Mouse (Mus musculus): ENCODE data around the gene Gm38392. TPM values are rescaled to one million over a fixed set of nuclear protein-coding genes. Genes with fewer than 3 reads are reported as not detected.

Gm38392 gene
- polyA plus RNA-seq, 1 experiment from 2014 or later = 0.20 TPM

DNA sequence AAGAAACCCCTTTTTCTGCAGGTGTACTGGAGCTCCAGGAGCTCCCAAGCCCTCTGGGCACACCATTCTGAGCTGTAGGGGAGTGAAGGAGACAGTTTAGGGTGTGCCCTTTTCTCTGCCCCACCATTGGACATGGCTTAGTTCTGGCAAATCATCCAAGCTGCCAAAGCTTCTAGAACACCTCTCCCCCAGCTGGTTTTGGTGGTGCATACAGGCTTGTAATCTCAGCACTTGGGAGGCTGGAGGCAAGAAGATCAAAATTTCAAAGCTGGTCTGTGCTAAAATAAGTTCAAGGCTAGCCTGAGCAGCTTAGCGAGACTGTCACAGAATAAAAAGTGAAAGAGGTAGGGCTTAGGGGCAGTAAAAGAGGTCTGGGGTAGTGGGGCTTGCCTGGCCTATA is 74.7 kb downstream of the Gm38392 start:
- Histone ChIP-seq H3K36me3 (ENCODE audit: control insufficient read depth, insufficient read depth, low read length) (no peaks in the 10 kb centered on the region), H3K27ac (ENCODE audit: low read depth, low read length) (peak overlapping the region; percentile 61), H3K4me2 (replicated peaks; ENCODE audit: low read depth, low read length) (peak overlapping the region; percentile 65), H3K4me3 (ENCODE audit: low read depth, low read length) (peak overlapping the region; percentile 55), H3K9me3 (ENCODE audit: control insufficient read depth, low read length) (no peaks in the 10 kb centered on the region), H3K9ac (ENCODE audit: low read depth, low read length) (peak overlapping the region; percentile 83), H3K4me1 (replicated peaks; ENCODE audit: control insufficient read depth, insufficient read depth, low read length) (no peaks in the 10 kb centered on the region; the same call in none of the 2 replicates), H3K27me3 (ENCODE audit: control insufficient read depth, insufficient read depth, low read length) (peaks cover 70% of the 10 kb centered on the region)
- ATAC-seq (ENCODE audit: low FRiP score) (no peak), DNase-seq (ENCODE audit: low spot score) (no peak)
- 10% methylated on average over 1 of the region's 1 CpGs for WGBS

DNA sequence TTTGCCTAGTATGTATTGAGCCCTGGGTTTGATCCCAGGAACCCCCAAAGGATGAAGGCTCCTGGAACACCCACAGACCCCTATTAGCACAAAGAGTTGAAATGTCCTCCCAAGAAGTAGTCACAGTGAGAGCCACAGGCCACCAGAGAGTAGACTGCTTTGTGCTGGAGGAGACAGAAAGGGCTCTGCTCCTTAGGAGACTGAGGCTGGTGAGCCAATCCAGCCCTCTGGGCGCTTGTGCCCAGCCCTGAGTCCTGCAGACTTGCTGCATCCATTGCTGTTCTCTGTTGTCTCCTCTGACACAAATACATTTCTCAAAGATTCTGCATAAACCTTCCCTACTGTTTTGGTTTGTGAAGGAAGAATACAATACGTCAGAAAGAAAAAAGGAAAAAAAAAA is 76.1 kb downstream of the Gm38392 start:
- H3K4me2 ChIP-seq (replicated peaks; ENCODE audit: low read depth, low read length) = peak overlapping the region; percentile 65
- no peaks in the 10 kb centered on the region for H3K36me3 ChIP-seq (ENCODE audit: control insufficient read depth, insufficient read depth, low read length)
- WGBS = 11% methylated on average over 2 of the region's 2 CpGs
- peak overlapping the region; percentile 55 for H3K4me3 ChIP-seq (ENCODE audit: low read depth, low read length)
- no peaks in the 10 kb centered on the region; the same call in none of the 2 replicates for H3K4me1 ChIP-seq (replicated peaks; ENCODE audit: control insufficient read depth, insufficient read depth, low read length)
- H3K27me3 ChIP-seq (ENCODE audit: control insufficient read depth, insufficient read depth, low read length) = peaks cover 75% of the 10 kb centered on the region
- H3K9me3 ChIP-seq (ENCODE audit: control insufficient read depth, low read length) = no peaks in the 10 kb centered on the region
- DNase-seq (ENCODE audit: low spot score) = no peak
- ATAC-seq (ENCODE audit: low FRiP score) = no peak
- H3K27ac ChIP-seq (ENCODE audit: low read depth, low read length) = no peak overlapping the region
- H3K9ac ChIP-seq (ENCODE audit: low read depth, low read length) = peak overlapping the region; percentile 83

DNA sequence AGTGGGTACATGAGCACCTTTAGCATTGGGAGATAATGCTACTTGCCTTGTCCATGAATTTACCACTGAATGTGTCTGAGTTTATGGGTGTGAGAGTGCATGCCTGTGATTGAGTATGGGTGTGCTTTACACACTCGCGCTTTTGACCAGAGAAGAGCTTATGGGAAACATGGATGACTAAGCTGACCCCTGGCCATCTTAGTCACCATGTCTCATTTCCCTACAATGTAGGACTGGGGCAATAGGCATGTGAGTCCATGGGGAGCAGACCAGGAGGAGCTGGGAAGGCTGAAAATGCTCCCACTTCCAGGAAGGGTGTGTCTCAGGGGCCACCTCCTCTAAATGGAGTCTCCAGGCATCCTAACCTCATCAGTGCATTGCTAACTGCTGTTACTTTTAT is 76.9 kb downstream of the Gm38392 start:
- DNase-seq (ENCODE audit: low spot score) (no peak), ATAC-seq (ENCODE audit: low FRiP score) (no peak)
- Histone ChIP-seq H3K27me3 (ENCODE audit: control insufficient read depth, insufficient read depth, low read length) (peaks cover 76% of the 10 kb centered on the region), H3K9ac (ENCODE audit: low read depth, low read length) (peak overlapping the region; percentile 83), H3K4me3 (ENCODE audit: low read depth, low read length) (peak overlapping the region; percentile 55), H3K9me3 (ENCODE audit: control insufficient read depth, low read length) (no peaks in the 10 kb centered on the region), H3K4me1 (replicated peaks; ENCODE audit: control insufficient read depth, insufficient read depth, low read length) (no peaks in the 10 kb centered on the region; the same call in 1 of the 2 replicates), H3K4me2 (replicated peaks; ENCODE audit: low read depth, low read length) (peak overlapping the region; percentile 65), H3K36me3 (ENCODE audit: control insufficient read depth, insufficient read depth, low read length) (no peaks in the 10 kb centered on the region), H3K27ac (ENCODE audit: low read depth, low read length) (peak overlapping the region; percentile 42; the same call in 1 of the 2 replicates)
- 14% methylated on average over 2 of the region's 2 CpGs for WGBS

DNA sequence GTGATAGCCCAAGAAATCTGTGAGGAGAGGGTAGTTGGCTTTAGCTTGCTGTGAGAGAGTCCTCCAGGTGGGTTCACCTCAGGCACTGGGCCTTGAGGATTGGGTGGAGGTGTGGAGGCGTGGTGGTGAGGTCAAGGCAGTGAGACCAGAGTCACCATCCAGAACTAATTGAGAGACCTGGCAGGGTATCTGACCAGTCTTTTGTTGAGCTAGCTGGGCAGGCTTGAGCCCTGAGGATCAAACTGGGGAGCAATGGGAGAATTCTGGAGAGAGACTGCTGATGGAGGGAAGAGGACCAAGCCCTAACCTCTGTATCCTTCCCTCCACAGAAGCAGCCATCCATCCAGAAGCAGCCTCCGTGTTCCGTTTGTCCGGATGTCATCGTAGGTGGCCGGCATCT is 77.7 kb downstream of the Gm38392 start:
- Histone ChIP-seq H3K27me3 (ENCODE audit: control insufficient read depth, insufficient read depth, low read length) (peaks cover 70% of the 10 kb centered on the region), H3K9me3 (ENCODE audit: control insufficient read depth, low read length) (no peaks in the 10 kb centered on the region), H3K36me3 (ENCODE audit: control insufficient read depth, insufficient read depth, low read length) (no peaks in the 10 kb centered on the region), H3K27ac (ENCODE audit: low read depth, low read length) (peak overlapping the region; percentile 24; the same call in 1 of the 2 replicates), H3K4me2 (replicated peaks; ENCODE audit: low read depth, low read length) (peak overlapping the region; percentile 65), H3K4me3 (ENCODE audit: low read depth, low read length) (peak overlapping the region; percentile 55), H3K9ac (ENCODE audit: low read depth, low read length) (peak overlapping the region; percentile 83), H3K4me1 (replicated peaks; ENCODE audit: control insufficient read depth, insufficient read depth, low read length) (no peaks in the 10 kb centered on the region)
- ATAC-seq (ENCODE audit: low FRiP score) (no peak), DNase-seq (ENCODE audit: low spot score) (no peak)
- WGBS = 0% methylated on average over 6 of the region's 6 CpGs

DNA sequence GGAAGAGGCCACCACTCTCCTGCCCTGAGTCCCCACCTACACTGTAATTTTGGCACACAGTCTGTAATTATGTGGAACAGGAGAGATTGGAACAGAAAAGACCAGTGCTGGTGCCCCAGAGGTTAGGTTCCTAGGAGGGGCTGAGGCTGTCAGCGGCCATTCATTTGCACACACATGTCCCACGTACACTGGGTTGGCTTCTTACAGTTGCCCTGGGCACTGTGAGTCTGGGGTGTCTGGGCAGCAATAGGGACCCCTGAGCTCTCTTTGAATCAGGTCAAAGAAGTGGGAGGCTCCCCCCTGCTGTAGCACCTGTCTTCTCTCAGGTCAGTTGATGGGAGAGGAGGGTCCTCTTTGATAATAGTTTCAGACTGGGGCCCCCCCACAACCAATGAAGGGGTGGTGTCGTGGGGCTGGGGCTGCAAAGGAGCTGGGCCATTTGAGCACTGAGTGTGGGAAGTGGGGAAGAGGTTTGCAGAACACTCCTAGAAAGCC is 78.7 kb downstream of the Gm38392 start:
- Histone ChIP-seq H3K27me3 (ENCODE audit: control insufficient read depth, insufficient read depth, low read length) (peaks cover 69% of the 10 kb centered on the region), H3K27ac (ENCODE audit: low read depth, low read length) (peak overlapping the region; percentile 97), H3K36me3 (ENCODE audit: control insufficient read depth, insufficient read depth, low read length) (no peaks in the 10 kb centered on the region), H3K9me3 (ENCODE audit: control insufficient read depth, low read length) (no peaks in the 10 kb centered on the region), H3K4me2 (replicated peaks; ENCODE audit: low read depth, low read length) (peak overlapping the region; percentile 65), H3K9ac (ENCODE audit: low read depth, low read length) (peak overlapping the region; percentile 83), H3K4me3 (ENCODE audit: low read depth, low read length) (peak overlapping the region; percentile 55), H3K4me1 (replicated peaks; ENCODE audit: control insufficient read depth, insufficient read depth, low read length) (peaks cover 9% of the 10 kb centered on the region)
- peak; percentile 33 for DNase-seq (ENCODE audit: low spot score)
- 8% methylated on average over 3 of the region's 3 CpGs for WGBS
- no peak for ATAC-seq (ENCODE audit: low FRiP score)

DNA sequence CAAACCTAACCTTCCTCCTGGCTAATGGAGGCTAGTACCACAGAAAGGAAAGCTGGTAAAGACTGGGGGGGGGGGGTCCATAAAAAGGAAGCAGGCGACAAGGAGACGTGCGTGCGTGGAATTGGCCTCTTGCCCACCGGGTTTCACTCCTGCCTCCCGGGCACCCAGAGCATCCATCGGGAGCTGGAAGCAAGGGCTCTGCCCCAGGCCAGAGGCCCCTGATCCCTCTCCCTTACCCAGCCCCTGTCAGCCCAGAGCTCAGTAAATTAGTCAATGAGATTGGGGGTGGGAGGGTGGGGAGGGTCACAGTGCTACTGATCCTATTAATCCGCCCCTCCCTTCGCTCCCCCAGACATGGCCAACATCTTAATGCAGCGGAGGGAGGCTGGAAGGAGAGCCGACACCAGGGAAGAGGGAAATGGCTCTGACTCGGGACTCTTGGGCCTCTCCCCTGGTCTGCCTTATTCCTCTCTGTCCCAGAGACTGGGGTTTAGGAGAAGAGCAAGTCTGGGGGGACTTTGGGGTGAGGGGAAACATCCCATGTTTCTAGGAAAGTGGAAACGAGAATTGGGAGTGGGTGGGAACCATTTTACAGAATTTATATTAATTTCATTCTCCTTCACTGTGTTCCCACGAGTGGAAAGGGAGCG is 79.4 kb downstream of the Gm38392 start:
- H3K27me3 ChIP-seq (ENCODE audit: control insufficient read depth, insufficient read depth, low read length) = peaks cover 70% of the 10 kb centered on the region
- peak overlapping the region; percentile 55 for H3K4me3 ChIP-seq (ENCODE audit: low read depth, low read length)
- DNase-seq (ENCODE audit: low spot score) (peak; percentile 48), ATAC-seq (ENCODE audit: low FRiP score) (no peak)
- peak overlapping the region; percentile 97 for H3K27ac ChIP-seq (ENCODE audit: low read depth, low read length)
- peak overlapping the region; percentile 83 for H3K9ac ChIP-seq (ENCODE audit: low read depth, low read length)
- H3K4me2 ChIP-seq (replicated peaks; ENCODE audit: low read depth, low read length) = peak overlapping the region; percentile 65
- H3K9me3 ChIP-seq (ENCODE audit: control insufficient read depth, low read length) = no peaks in the 10 kb centered on the region
- peaks cover 11% of the 10 kb centered on the region for H3K4me1 ChIP-seq (replicated peaks; ENCODE audit: control insufficient read depth, insufficient read depth, low read length)
- under 1% methylated on average over 12 of the region's 15 CpGs for WGBS
- no peaks in the 10 kb centered on the region for H3K36me3 ChIP-seq (ENCODE audit: control insufficient read depth, insufficient read depth, low read length)

DNA sequence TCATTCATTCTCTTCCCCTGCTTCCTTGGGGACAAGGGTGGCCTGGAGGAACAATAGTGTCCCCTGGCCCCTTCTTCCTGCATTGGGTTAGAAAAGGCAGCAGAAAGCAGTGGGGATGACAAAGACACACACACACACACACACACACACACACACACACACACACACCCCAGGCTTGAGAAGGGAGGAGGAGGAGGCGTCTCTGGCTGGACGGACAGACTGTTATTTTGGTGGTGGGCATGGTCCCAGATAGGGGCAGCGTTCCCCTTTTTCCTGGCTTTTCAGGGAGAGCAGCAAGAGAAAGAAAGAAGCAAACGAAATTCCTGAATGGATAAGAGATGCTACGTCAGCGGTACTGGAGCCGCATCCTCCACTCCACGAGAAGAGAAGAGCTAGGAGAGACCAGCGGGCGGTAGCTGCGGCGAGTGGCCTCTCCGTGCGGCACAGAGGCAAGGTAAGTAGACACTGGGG is 80.1 kb downstream of the Gm38392 start:
- ATAC-seq (ENCODE audit: low FRiP score) (peak; percentile 27), DNase-seq (ENCODE audit: low spot score) (peak; percentile 64)
- WGBS = 0% methylated on average over 13 of the region's 14 CpGs
- peak overlapping the region; percentile 65 for H3K4me2 ChIP-seq (replicated peaks; ENCODE audit: low read depth, low read length)
- peak overlapping the region; percentile 97 for H3K27ac ChIP-seq (ENCODE audit: low read depth, low read length)
- peaks cover 68% of the 10 kb centered on the region for H3K27me3 ChIP-seq (ENCODE audit: control insufficient read depth, insufficient read depth, low read length)
- peaks cover 11% of the 10 kb centered on the region for H3K4me1 ChIP-seq (replicated peaks; ENCODE audit: control insufficient read depth, insufficient read depth, low read length)
- H3K36me3 ChIP-seq (ENCODE audit: control insufficient read depth, insufficient read depth, low read length) = no peaks in the 10 kb centered on the region
- peak overlapping the region; percentile 83 for H3K9ac ChIP-seq (ENCODE audit: low read depth, low read length)
- H3K4me3 ChIP-seq (ENCODE audit: low read depth, low read length) = peak overlapping the region; percentile 55
- no peaks in the 10 kb centered on the region for H3K9me3 ChIP-seq (ENCODE audit: control insufficient read depth, low read length)

DNA sequence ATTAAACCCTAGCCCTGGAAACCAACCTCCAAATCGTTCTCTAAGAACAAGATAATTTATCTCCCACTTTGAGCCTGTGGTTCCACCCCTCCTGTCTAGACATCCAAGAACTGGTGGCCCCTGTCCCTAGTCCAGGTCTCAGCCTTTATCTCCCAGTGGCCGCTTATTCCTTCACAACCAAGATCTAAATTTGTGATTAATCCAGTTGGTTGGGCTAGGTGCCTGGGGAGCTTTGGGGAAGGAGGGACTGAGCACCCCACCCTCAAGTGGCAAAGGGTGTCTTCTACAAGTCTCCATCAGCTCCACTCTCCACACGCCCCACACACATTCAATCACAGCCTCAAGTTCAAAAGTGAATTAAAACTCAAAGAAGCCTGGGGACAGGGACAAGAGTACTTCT is 80.5 kb downstream of the Gm38392 start:
- Histone ChIP-seq H3K4me3 (ENCODE audit: low read depth, low read length) (peak overlapping the region; percentile 55), H3K27ac (ENCODE audit: low read depth, low read length) (peak overlapping the region; percentile 97), H3K36me3 (ENCODE audit: control insufficient read depth, insufficient read depth, low read length) (no peaks in the 10 kb centered on the region), H3K9ac (ENCODE audit: low read depth, low read length) (peak overlapping the region; percentile 83), H3K9me3 (ENCODE audit: control insufficient read depth, low read length) (no peaks in the 10 kb centered on the region), H3K4me2 (replicated peaks; ENCODE audit: low read depth, low read length) (peak overlapping the region; percentile 65), H3K4me1 (replicated peaks; ENCODE audit: control insufficient read depth, insufficient read depth, low read length) (peaks cover 11% of the 10 kb centered on the region), H3K27me3 (ENCODE audit: control insufficient read depth, insufficient read depth, low read length) (peaks cover 69% of the 10 kb centered on the region)
- WGBS = 2% methylated on average over 3 of the region's 3 CpGs
- DNase-seq (ENCODE audit: low spot score) (no peak), ATAC-seq (ENCODE audit: low FRiP score) (no peak; the same call in 1 of the 2 replicates)

Measured in hindbrain, embryonic 11.5 days (tissue).